Mouse (Mus musculus) lung, postnatal 0 days (tissue): ENCODE data around the gene Prr14. TPM values are rescaled to one million over a fixed set of nuclear protein-coding genes. Genes with fewer than 3 reads are reported as not detected.
"Not testable (repeated sequence)": the region's sequence is repeated elsewhere in the genome, so short reads cannot be mapped to it uniquely, and the experiment has no call there.

Experiments used
- ATAC-seq: fragments of 200-750 bp; cut with Nextera tagmentation; 2 replicates; pipeline ENCODE4 v1.8.0; 2017; ENCODE audit warnings: moderate library complexity
- DNase-seq: peaks from one replicate; pipeline ENCODE4 v3.0.0-alpha.2; 2016; ENCODE audit warnings: low spot score
- H3K27ac ChIP-seq: fragments of 300-500 bp; sonication (generic); 2 replicates; pipeline ENCODE4 v1.5.1; 2014; ENCODE audit warnings: antibody characterized with exemption, mild to moderate bottlenecking, low read length, mixed read lengths
- H3K27me3 ChIP-seq: fragments of 300-500 bp; sonication (generic); replicated peaks from 2 replicates; pipeline ENCODE4 v1.6.1; 2014; ENCODE audit warnings: low read length, mixed read lengths; ENCODE audit not compliant: insufficient read depth
- H3K36me3 ChIP-seq: fragments of 300-500 bp; sonication (generic); 2 replicates; pipeline ENCODE4 v1.6.1; 2014; ENCODE audit warnings: low read length, mixed read lengths; ENCODE audit not compliant: insufficient read depth
- H3K4me1 ChIP-seq: fragments of 300-500 bp; sonication (generic); 2 replicates; pipeline ENCODE4 v1.6.1; 2014; ENCODE audit warnings: antibody characterized with exemption, low read depth, low read length, mixed read lengths; ENCODE audit not compliant: insufficient read depth
- H3K4me2 ChIP-seq: fragments of 300-500 bp; sonication (generic); replicated peaks from 2 replicates; pipeline ENCODE4 v1.6.1; 2014; ENCODE audit warnings: low read depth, mild to moderate bottlenecking, low read length, moderate library complexity, mixed read lengths
- H3K4me3 ChIP-seq: fragments of 300-500 bp; sonication (generic); 2 replicates; pipeline ENCODE4 v1.5.1; 2014; ENCODE audit warnings: low read depth, low read length
- H3K9ac ChIP-seq: fragments of 300-500 bp; sonication (generic); replicated peaks from 2 replicates; pipeline ENCODE4 v1.6.1; 2014; ENCODE audit warnings: low read depth, mild to moderate bottlenecking
- H3K9me3 ChIP-seq: fragments of 300-500 bp; sonication (generic); 2 replicates; pipeline ENCODE4 v1.6.1; 2016; ENCODE audit warnings: low read length, mixed read lengths
- CTCF ChIP-seq: IDR thresholded peaks from 2 replicates; pipeline ENCODE4 v1.5.1; 2016; ENCODE audit warnings: antibody characterized with exemption, mild to moderate bottlenecking
- EP300 ChIP-seq: IDR thresholded peaks from 2 replicates; pipeline ENCODE4 v1.6.1; 2016; ENCODE audit warnings: antibody characterized with exemption, mild to moderate bottlenecking, control low read depth
- WGBS: fragments of 180-500 bp; shearing (Covaris S2); extraction: QIAGEN DNeasy Blood & Tissue Kit; methylation state at CpG from one replicate; pipeline ENCODE4 v1.1.7; 2014; 5-methylcytosine and 5-hydroxymethylcytosine counted together
- polyA plus RNA-seq: library from polyadenylated mRNA; unstranded; fragments of >200 nt; fragmentation: Nextera tagmentation; extraction: Ambion mirVana; gene quantifications from 2 replicates; pipeline ENCODE4 v1.2.1, GENCODE M21; 2015

The Prr14 gene
- polyA plus RNA-seq, 1 experiment from 2014 or later = 37.6 TPM

DNA sequence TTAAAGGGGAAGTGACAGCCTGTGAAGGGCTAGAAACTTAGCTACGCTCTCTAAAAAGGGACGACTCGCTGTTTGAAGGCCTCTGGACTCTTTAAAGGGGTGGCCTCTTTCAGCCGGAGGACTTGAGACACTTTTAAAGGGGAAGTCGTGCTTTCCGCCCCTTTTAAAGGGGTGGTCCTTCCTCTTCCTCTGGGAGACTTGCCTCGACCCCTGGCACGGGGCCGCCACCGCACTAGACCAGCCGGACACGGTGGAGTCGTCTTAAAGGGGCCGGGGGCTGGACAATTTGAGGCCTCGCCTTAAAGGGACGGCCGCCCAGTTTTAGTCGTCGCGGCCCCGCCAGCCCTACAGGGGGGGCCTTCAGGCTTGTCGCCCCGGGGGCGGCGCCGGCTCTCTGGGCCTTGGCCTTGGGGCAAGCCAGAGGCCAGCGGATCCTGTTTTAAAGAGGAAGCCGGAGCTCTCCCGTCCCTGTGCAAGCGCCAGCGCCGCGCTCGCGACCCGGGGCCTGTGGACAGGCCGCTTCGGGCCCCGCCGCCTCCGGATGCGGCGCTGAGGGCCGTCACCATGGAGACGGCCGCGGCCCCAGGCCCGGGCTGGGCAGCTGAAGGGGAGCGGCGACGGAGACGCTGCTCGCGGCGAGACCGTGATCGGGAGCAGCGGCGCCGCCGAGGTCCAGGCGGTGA lies 19.4 kb downstream of the Prr14 start, which contains the start of gene Fbrs:
Gene Fbrs, plus strand, starts transcription at position 565 of the 683 bp plus-strand sequence.
- Histone ChIP-seq H3K9me3 (no peaks in the 10 kb centered on the region), H3K4me3 (peak within 1 kb of the TSS; percentile 97), H3K27me3 (no peaks in the 10 kb centered on the region), H3K9ac (peak within 1 kb of the TSS; percentile 94), H3K36me3 (peaks cover 37% of the 10 kb centered on the region; the same call in 1 of the 2 replicates), H3K4me2 (peak within 1 kb of the TSS; percentile 97), H3K27ac (peak within 1 kb of the TSS; percentile 97), H3K4me1 (peaks cover 21% of the 10 kb centered on the region; the same call in 1 of the 2 replicates)
- peak; percentile 75 for ATAC-seq
- WGBS = under 1% methylated on average over 44 of the region's 62 CpGs
- peak; percentile 99 for DNase-seq
- TF ChIP-seq EP300 = peak; percentile 7; the same call in 1 of the 2 replicates
- TF ChIP-seq CTCF = 0 out of 2 replicates have a peak, but pooled peaks have one; percentile 12

GRCm38 (mm10) chr7:127479318-127480225 lies 20.2 kb downstream of the Prr14 start:
- peaks cover 38% of the 10 kb centered on the region; the same call in 1 of the 2 replicates for H3K36me3 ChIP-seq
- H3K27me3 ChIP-seq = no peaks in the 10 kb centered on the region
- H3K4me3 ChIP-seq = peak overlapping the region; percentile 97
- ATAC-seq = no peak
- TF ChIP-seq EP300 = no peak
- no peak for TF ChIP-seq CTCF
- peaks cover 21% of the 10 kb centered on the region; the same call in 1 of the 2 replicates for H3K4me1 ChIP-seq
- peak overlapping the region; percentile 97 for H3K4me2 ChIP-seq
- peak; percentile 61 for DNase-seq
- no peaks in the 10 kb centered on the region for H3K9me3 ChIP-seq
- 2% methylated on average over 40 of the region's 48 CpGs for WGBS
- H3K27ac ChIP-seq = peak overlapping the region; percentile 97
- H3K9ac ChIP-seq = peak overlapping the region; percentile 94

DNA sequence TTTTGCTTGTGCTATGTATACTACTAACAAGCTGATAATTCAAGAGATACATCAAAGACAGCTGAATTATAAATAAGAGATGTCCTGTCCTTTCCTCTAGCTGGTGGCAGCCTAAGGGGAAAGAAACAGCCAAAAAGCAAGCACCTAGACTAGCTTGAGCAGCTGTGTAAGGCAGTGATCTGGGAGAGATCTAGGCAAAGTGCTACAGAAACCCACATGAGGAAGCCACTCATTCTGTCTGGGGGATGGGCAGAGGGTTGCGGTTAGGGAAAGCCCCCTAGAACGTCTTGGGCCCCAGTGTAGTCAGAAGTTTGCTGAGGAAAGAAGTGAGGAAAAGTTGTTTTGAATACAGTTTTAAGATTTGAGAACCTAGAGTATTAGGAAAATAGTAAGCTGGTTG lies 20.9 kb downstream of the Prr14 start:
- DNase-seq (no peak), ATAC-seq (no peak)
- no peaks in the 10 kb centered on the region for H3K9me3 ChIP-seq
- no peaks in the 10 kb centered on the region for H3K27me3 ChIP-seq
- H3K9ac ChIP-seq = peak overlapping the region; percentile 94
- H3K4me1 ChIP-seq = peaks cover 21% of the 10 kb centered on the region; the same call in 1 of the 2 replicates
- H3K36me3 ChIP-seq = peaks cover 35% of the 10 kb centered on the region; the same call in 1 of the 2 replicates
- WGBS = 47% methylated on average over 2 of the region's 2 CpGs
- TF ChIP-seq CTCF (no peak), EP300 (no peak)
- H3K4me2 ChIP-seq = peak overlapping the region; percentile 97
- H3K27ac ChIP-seq = no peak overlapping the region
- H3K4me3 ChIP-seq = peak overlapping the region; percentile 97

- Histone ChIP-seq H3K9ac (no peak overlapping the region), H3K4me1 (peaks cover 5% of the 10 kb centered on the region; the same call in 1 of the 2 replicates), H3K9me3 (no peaks in the 10 kb centered on the region), H3K27me3 (no peaks in the 10 kb centered on the region), H3K4me2 (no peak overlapping the region), H3K36me3 (peaks cover 60% of the 10 kb centered on the region), H3K27ac (no peak overlapping the region), H3K4me3 (no peak overlapping the region)
- no peak for TF ChIP-seq CTCF
- no peak for TF ChIP-seq EP300
- DNase-seq = no peak
- ATAC-seq = no peak
- 76% methylated on average over 5 of the region's 5 CpGs for WGBS
These were observed 26.0 kb downstream of the Prr14 start for GRCm38 (mm10) chr7:127485416-127485815.

- H3K9me3 ChIP-seq, DNase-seq, H3K4me3 ChIP-seq, H3K27ac ChIP-seq, H3K4me1 ChIP-seq, H3K27me3 ChIP-seq, ATAC-seq, H3K4me2 ChIP-seq, H3K9ac ChIP-seq: not testable (repeated sequence)
- H3K36me3 ChIP-seq = peaks cover 68% of the 10 kb centered on the region
- 74% methylated on average over 4 of the region's 5 CpGs for WGBS
- TF ChIP-seq CTCF = 0 out of 2 replicates have a peak, but pooled peaks have one; percentile 1
These were observed 29.0 kb downstream of the Prr14 start for GRCm38 (mm10) chr7:127488364-127488763.

DNA sequence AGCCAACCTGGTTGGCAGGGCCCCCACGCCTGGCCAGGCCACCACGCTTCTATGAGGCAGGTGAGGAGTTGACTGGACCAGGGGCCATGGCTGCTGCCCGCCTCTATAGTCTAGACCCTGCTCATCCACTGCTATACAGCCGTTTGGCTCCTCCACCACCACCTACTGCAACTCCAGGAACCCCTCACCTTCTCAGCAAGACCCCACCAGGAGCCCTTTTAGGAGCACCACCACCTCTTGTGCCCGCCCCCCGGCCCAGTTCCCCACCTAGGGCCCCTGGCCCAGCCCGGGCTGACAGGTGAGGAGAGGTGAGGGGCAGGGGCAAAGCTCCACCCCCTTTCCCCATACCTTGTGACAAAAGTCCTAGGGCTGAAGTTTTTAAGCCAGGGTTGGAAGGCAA lies 30.6 kb downstream of the Prr14 start:
- no peak for TF ChIP-seq CTCF
- no peak for TF ChIP-seq EP300
- H3K27ac ChIP-seq = no peak overlapping the region
- no peak overlapping the region for H3K9ac ChIP-seq
- no peak overlapping the region for H3K4me2 ChIP-seq
- H3K36me3 ChIP-seq = peaks cover 56% of the 10 kb centered on the region
- no peaks in the 10 kb centered on the region for H3K27me3 ChIP-seq
- no peak overlapping the region for H3K4me3 ChIP-seq
- no peak for DNase-seq
- H3K9me3 ChIP-seq = no peaks in the 10 kb centered on the region
- no peak for ATAC-seq
- H3K4me1 ChIP-seq = no peaks in the 10 kb centered on the region
- WGBS = 92% methylated on average over 5 of the region's 7 CpGs
